Mouse (Mus musculus): ENCODE results near the gene Igsf8.

- TF ChIP-seq POLR2A (IDR thresholded peaks at IDR 0.05; ENCODE audit: low read depth, low read length): no peak
- TF ChIP-seq CTCF (IDR thresholded peaks at IDR 0.05; ENCODE audit: extremely low read depth, insufficient read depth, insufficient read length, insufficient replicate concordance): no peak
Observed at GRCm38 (mm10) chr1:172342729-172343128, 81.3 kb downstream of the Igsf8 start.
